Comparison of ENCODE assay signal across 8 mouse cellular contexts in the genomic region with DNA sequence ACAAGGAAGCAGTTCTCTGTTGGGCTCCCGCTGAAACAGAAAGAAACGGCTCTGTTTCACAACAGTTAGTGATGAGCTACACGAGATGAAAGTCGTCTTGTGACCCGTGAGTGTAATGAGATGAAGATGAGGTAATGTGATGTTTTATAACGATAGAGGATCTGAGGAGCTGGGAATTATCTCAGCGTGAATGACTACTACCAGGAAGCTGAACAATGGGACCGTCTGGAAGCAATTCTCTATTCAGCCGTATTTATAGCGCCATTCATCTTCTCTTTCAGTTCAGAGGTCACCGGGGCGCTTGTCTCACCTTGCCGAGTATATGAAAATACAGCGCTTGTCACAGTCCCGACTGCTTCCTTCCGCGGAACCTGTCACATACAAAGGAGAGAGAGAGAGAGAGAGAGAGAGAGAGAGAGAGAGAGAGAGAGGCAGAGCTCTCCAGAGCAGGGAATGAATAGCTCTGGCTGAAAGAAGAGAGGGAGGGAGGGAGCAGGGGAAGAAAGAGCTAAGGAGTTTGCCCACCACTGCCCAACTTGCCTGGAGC. TPM values are rescaled to one million over a fixed set of nuclear protein-coding genes. Genes with fewer than 3 reads are reported as not detected.
DNase-seq lines count a peak whose midpoint lies in the region; ATAC-seq and TF ChIP-seq lines count a peak whose summit lies in the region.

No protein-coding gene starts in this region.

- H3K4me1 ChIP-seq in forebrain, embryonic 16.5 days (replicated peaks; ENCODE audit: control insufficient read depth, insufficient read depth, low read length), result peaks cover 7% of the 10 kb centered on the region
- peaks cover 22% of the 10 kb centered on the region for H3K4me1 ChIP-seq in midbrain, embryonic 10.5 days

- TF ChIP-seq CTCF in C2C12 (IDR thresholded peaks at IDR 0.05; ENCODE audit: control insufficient read depth, insufficient read depth, insufficient read length), result no peak

- no peaks in the 10 kb centered on the region for H3K9me3 ChIP-seq in forebrain, embryonic 16.5 days (ENCODE audit: control insufficient read depth, low read length)
- H3K9me3 ChIP-seq in midbrain, embryonic 10.5 days (replicated peaks), result no peaks in the 10 kb centered on the region

- H3K36me3 ChIP-seq in C2C12 (ENCODE audit: control insufficient read depth, insufficient read depth), result no peaks in the 10 kb centered on the region
- no peaks in the 10 kb centered on the region for H3K36me3 ChIP-seq in forebrain, embryonic 16.5 days (ENCODE audit: control insufficient read depth, insufficient read depth)
- H3K36me3 ChIP-seq in midbrain, embryonic 10.5 days, result no peaks in the 10 kb centered on the region

- peaks cover 3% of the 10 kb centered on the region for H3K27me3 ChIP-seq in C2C12 (ENCODE audit: control insufficient read depth, insufficient read depth, insufficient read length)
- no peaks in the 10 kb centered on the region for H3K27me3 ChIP-seq in forebrain, embryonic 16.5 days (replicated peaks; ENCODE audit: control insufficient read depth, insufficient read depth, low read length)
- peaks cover 29% of the 10 kb centered on the region for H3K27me3 ChIP-seq in midbrain, embryonic 10.5 days (ENCODE audit: low read depth, poor library complexity, severe bottlenecking)

- DNase-seq in Muller cell, postnatal 12 days (ENCODE audit: inconsistent ontology term), result peak; percentile 67
- peak; percentile 35 for DNase-seq in midbrain, embryonic 10.5 days (ENCODE audit: low spot score)
- DNase-seq in layer of hippocampus, postnatal 36 days, result no peak
- DNase-seq in thymus, postnatal 36 days, result no peak
- no peak for DNase-seq in cerebellum, postnatal 36 days
- no peak for DNase-seq in left cerebral cortex, adult 18-20 months (ENCODE audit: low spot score in 2 of 2)

- no peaks in the 10 kb centered on the region for H3K79me3 ChIP-seq in C2C12 (ENCODE audit: low read depth)

- ATAC-seq in forebrain, embryonic 16.5 days, result peak; percentile 73

- no peak overlapping the region for H3K4me3 ChIP-seq in C2C12 (ENCODE audit: insufficient read depth, poor library complexity, severe bottlenecking)
- peak overlapping the region; percentile 19; the same call in 1 of the 2 replicates for H3K4me3 ChIP-seq in forebrain, embryonic 16.5 days (replicated peaks; ENCODE audit: low read length)
- peak overlapping the region; percentile 39 for H3K4me3 ChIP-seq in midbrain, embryonic 10.5 days

- no peaks in the 10 kb centered on the region for H3K79me2 ChIP-seq in C2C12 (ENCODE audit: control insufficient read depth, insufficient read depth)

- H3ac ChIP-seq in C2C12 (ENCODE audit: control insufficient read depth, insufficient read length, low read depth), result no peak overlapping the region

- under 1% methylated on average over 17 of the region's 17 CpGs for WGBS in forebrain, embryonic 16.5 days
- 13% methylated on average over 17 of the region's 17 CpGs for WGBS in midbrain, embryonic 10.5 days

- H3K27ac ChIP-seq in forebrain, embryonic 16.5 days (ENCODE audit: low read length), result peak overlapping the region; percentile 41
- H3K27ac ChIP-seq in midbrain, embryonic 10.5 days (replicated peaks), result peak overlapping the region; percentile 65

- peak overlapping the region; percentile 42 for H3K9ac ChIP-seq in forebrain, embryonic 16.5 days (replicated peaks; ENCODE audit: low read depth, low read length)

- H3K4me2 ChIP-seq in forebrain, embryonic 16.5 days (ENCODE audit: low read length), result peak overlapping the region; percentile 50

TF ChIP-seq in C2C12, 6 proteins besides CTCF, POLR2A, EP300 and RAD21:
- no peak for TF ChIP-seq MYOD1 (IDR thresholded peaks at IDR 0.05; ENCODE audit: control insufficient read depth, insufficient read length, low read depth)
- peak; percentile 4 for TF ChIP-seq CEBPB (IDR thresholded peaks at IDR 0.05; ENCODE audit: low read depth)

RNA-seq across cellular contexts. Expression of gene Ncoa5, which starts 8.5 kb away (rescaled TPM):
- polyA plus RNA-seq in C2C12 (2012; fragmentation: generic; extraction: Trizol), result 31.2 TPM
- 128 and 138 TPM in 2 replicates for polyA plus RNA-seq in forebrain, embryonic 16.5 days (2015; fragmentation: Nextera tagmentation; extraction: Ambion mirVana)
- polyA plus RNA-seq in midbrain, embryonic 10.5 days (2016; fragmentation: Nextera tagmentation; extraction: Ambion mirVana), result 95.1 and 109 TPM in 2 replicates
- 10 to 100 TPM; 56.8 to 66.3 TPM for total RNA-seq in layer of hippocampus, postnatal 36 days (2021)
- total RNA-seq in left cerebral cortex, adult 18-20 months (2021), result 10 to 100 TPM; 53.4 to 56.8 TPM

RNA-seq across cellular contexts. Expression of gene Cd40, which starts 12.3 kb away (rescaled TPM):
- polyA plus RNA-seq in C2C12 (2012; fragmentation: generic; extraction: Trizol), result 0.27 TPM
- polyA plus RNA-seq in forebrain, embryonic 16.5 days (2015; fragmentation: Nextera tagmentation; extraction: Ambion mirVana), result 5.0 and 6.2 TPM in 2 replicates
- 6.4 and 8.1 TPM in 2 replicates for polyA plus RNA-seq in midbrain, embryonic 10.5 days (2016; fragmentation: Nextera tagmentation; extraction: Ambion mirVana)
- total RNA-seq in layer of hippocampus, postnatal 36 days (2021), result 1 to 10 TPM in 1 of 2 experiments, under 1 TPM in 1; 0.77 to 1.3 TPM
- total RNA-seq in left cerebral cortex, adult 18-20 months (2021), result under 1 TPM; 0.44 to 0.80 TPM

RNA-seq across cellular contexts. Expression of gene 1700025C18Rik, which starts 47.4 kb away (rescaled TPM):
- not detected for polyA plus RNA-seq in C2C12 (2012; fragmentation: generic; extraction: Trizol)
- not detected in 2 replicates for polyA plus RNA-seq in forebrain, embryonic 16.5 days (2015; fragmentation: Nextera tagmentation; extraction: Ambion mirVana)
- not detected in 2 replicates for polyA plus RNA-seq in midbrain, embryonic 10.5 days (2016; fragmentation: Nextera tagmentation; extraction: Ambion mirVana)
- not detected for total RNA-seq in layer of hippocampus, postnatal 36 days (2021)
- total RNA-seq in left cerebral cortex, adult 18-20 months (2021), result not detected

Comparison
In these comparisons a context has a peak if more than half of its experiments do, and no peak if none do; other contexts are left out.
1. DNase-seq: peak in Muller cell, postnatal 12 days (single experiment) and midbrain, embryonic 10.5 days (single experiment); none in layer of hippocampus, postnatal 36 days (0 of 2), thymus, postnatal 36 days (0 of 2), cerebellum, postnatal 36 days (0 of 2) and left cerebral cortex, adult 18-20 months (0 of 2).